19 mouse cellular contexts compared by ENCODE assay signal in the genomic region with DNA sequence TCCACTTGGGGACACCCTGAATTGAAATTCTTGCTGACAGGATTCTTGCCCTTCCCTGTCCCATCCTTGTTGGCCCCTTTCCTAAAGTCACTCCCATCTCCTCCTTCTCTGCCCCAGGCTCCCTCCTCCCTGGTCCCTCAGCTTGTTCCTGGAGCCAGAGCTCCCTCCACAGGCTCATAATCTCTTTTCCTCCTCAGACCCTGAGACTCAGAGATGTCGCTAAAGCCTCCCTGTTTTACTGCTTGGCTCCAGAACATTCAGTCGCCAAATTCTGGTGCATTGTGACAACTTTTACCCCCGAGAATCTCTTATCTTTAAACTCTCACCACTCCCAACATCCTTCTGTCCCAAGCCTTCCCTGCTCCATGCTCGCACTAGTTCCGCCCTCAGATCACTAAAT. TPM values are rescaled to one million over a fixed set of nuclear protein-coding genes. Genes with fewer than 3 reads are reported as not detected.
"Had no signal": no experiment of that assay in that cellular context is flagged by ENCODE, and none has a peak within 500 bp of the region (broad histone marks: within the 10 kb centered on the region; RNA-seq: fewer than 3 reads in every experiment).

No protein-coding gene starts in this region.

- ATAC-seq: liver, postnatal 0 days; midbrain, embryonic 13.5 days had no signal

- H3K27me3 ChIP-seq: limb, embryonic 12.5 days; liver, embryonic 13.5 days; lung, embryonic 15.5 days; midbrain, embryonic 13.5 days; stomach, embryonic 15.5 days had no signal

- H3K9me3 ChIP-seq: limb, embryonic 12.5 days; liver, embryonic 13.5 days; lung, embryonic 15.5 days; midbrain, embryonic 13.5 days; stomach, embryonic 15.5 days had no signal

- H3K4me1 ChIP-seq: limb, embryonic 12.5 days; liver, embryonic 13.5 days; lung, embryonic 15.5 days; midbrain, embryonic 13.5 days; stomach, embryonic 15.5 days had no signal

- H3K36me3 ChIP-seq: limb, embryonic 12.5 days; liver, embryonic 13.5 days; lung, embryonic 15.5 days; midbrain, embryonic 13.5 days; stomach, embryonic 15.5 days had no signal

- H3K27ac ChIP-seq: limb, embryonic 12.5 days; liver, embryonic 13.5 days; lung, embryonic 15.5 days; midbrain, embryonic 13.5 days; stomach, embryonic 15.5 days had no signal

- DNase-seq: kidney, postnatal 36 days; liver; liver, embryonic 13.5 days; liver, postnatal 0 days; lung, postnatal 36 days; right cerebral cortex, postnatal 14 days; thymus, postnatal 4 days had no signal

- H3K4me2 ChIP-seq: limb, embryonic 12.5 days; liver, embryonic 13.5 days; lung, embryonic 15.5 days; midbrain, embryonic 13.5 days; stomach, embryonic 15.5 days had no signal

- H3K9ac ChIP-seq: limb, embryonic 12.5 days; liver, embryonic 13.5 days; liver, postnatal 0 days; lung, embryonic 15.5 days; midbrain, embryonic 13.5 days; stomach, embryonic 15.5 days had no signal

- H3K4me3 ChIP-seq: limb, embryonic 12.5 days; liver, embryonic 13.5 days; lung, embryonic 15.5 days; midbrain, embryonic 13.5 days; stomach, embryonic 15.5 days had no signal

RNA-seq across cellular contexts. Expression of a gene that starts 59.5 kb away (rescaled TPM):
- total RNA-seq: layer of hippocampus, adult 18-20 months; layer of hippocampus, postnatal 14 days; left cerebral cortex, adult 18-20 months; left cerebral cortex, postnatal 36 days; megakaryocyte progenitor cell, adult 5-6 weeks; midbrain, postnatal 0 days had no signal
- polyA plus RNA-seq: kidney, embryonic 16.5 days; limb, embryonic 12.5 days; liver, embryonic 13.5 days; liver, postnatal 0 days; midbrain, embryonic 13.5 days; midbrain, postnatal 0 days; neural tube, embryonic 14.5 days had no signal
